21 mouse cellular contexts compared by ENCODE assay signal in the genomic region with DNA sequence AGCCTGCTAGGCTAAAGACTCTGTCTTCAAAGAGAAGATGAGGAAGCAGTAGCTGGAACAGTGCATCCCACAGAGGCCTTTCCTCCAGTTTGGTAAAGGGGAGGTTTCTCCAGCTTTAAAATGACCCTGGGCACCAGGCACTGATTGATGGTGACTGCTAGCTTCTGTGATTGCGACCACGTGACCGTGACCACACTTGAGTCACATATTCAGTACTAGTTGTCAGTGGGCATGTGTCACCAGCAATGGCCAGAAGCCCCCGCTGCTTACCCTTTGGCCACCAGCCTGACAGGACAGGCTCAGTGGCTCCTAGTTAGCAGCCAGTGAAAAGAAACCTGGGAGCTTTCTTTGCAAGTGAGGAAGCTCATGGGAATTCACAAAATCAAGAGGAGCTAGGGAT. TPM values are rescaled to one million over a fixed set of nuclear protein-coding genes. Genes with fewer than 3 reads are reported as not detected.
A peak's percentile ranks its signal among the peaks of the same experiment; 100 is the strongest.
DNase-seq lines count a peak whose midpoint lies in the region; ATAC-seq and TF ChIP-seq lines count a peak whose summit lies in the region.
"Had no signal": no experiment of that assay in that cellular context is flagged by ENCODE, and none has a peak within 500 bp of the region (broad histone marks: within the 10 kb centered on the region; RNA-seq: fewer than 3 reads in every experiment).

No protein-coding gene starts in this region.

- no peak for ATAC-seq in stomach, postnatal 0 days (ENCODE audit: low FRiP score, low TSS enrichment)
- ATAC-seq: midbrain, embryonic 15.5 days had no signal

- 73% methylated on average over 4 of the region's 4 CpGs for WGBS in stomach, postnatal 0 days

- no peak overlapping the region for H3K4me2 ChIP-seq in stomach, postnatal 0 days (replicated peaks; ENCODE audit: low read depth)
- H3K4me2 ChIP-seq: limb, embryonic 13.5 days; lung, embryonic 14.5 days; midbrain, embryonic 15.5 days; neural tube, embryonic 15.5 days had no signal

- no peaks in the 10 kb centered on the region for H3K27me3 ChIP-seq in stomach, postnatal 0 days (ENCODE audit: control insufficient read depth, insufficient read depth, low read length)
- H3K27me3 ChIP-seq: limb, embryonic 13.5 days; midbrain, embryonic 15.5 days; neural tube, embryonic 15.5 days had no signal

- H3K9ac ChIP-seq in stomach, postnatal 0 days (ENCODE audit: low read length), result no peak overlapping the region
- H3K9ac ChIP-seq: limb, embryonic 13.5 days; lung, embryonic 14.5 days; midbrain, embryonic 15.5 days; neural tube, embryonic 15.5 days had no signal

- no peak overlapping the region for H3K4me3 ChIP-seq in stomach, postnatal 0 days (ENCODE audit: low read depth, low read length)
- H3K4me3 ChIP-seq: forebrain, embryonic 10.5 days; limb, embryonic 13.5 days; midbrain, embryonic 15.5 days; neural tube, embryonic 15.5 days had no signal

- peak; percentile 28 for DNase-seq in heart, adult 8-10 months (ENCODE audit: low spot score)
- DNase-seq in heart, adult 11 months, result no peak
- DNase-seq in 416B (ENCODE audit: low read depth), result peak; percentile 83
- DNase-seq in adrenal gland, adult 18-20 months (ENCODE audit: low spot score in 2 of 2), result peak; percentile 50 to 52
- DNase-seq in fibroblast of lung, adult 2 months (ENCODE audit: low read depth), result peak; percentile 37
- no peak for DNase-seq in stomach, postnatal 0 days (ENCODE audit: low spot score)
- no peak for DNase-seq in layer of hippocampus, adult 18-20 months (ENCODE audit: low spot score in 2 of 2)
- DNase-seq in urinary bladder, postnatal 10 days (ENCODE audit: low spot score), result no peak
- DNase-seq: cerebellum, adult 9-10 months; embryo, embryonic 11 days; kidney, postnatal 14 days; lung, embryonic 14.5 days; thymus, adult 2 months had no signal

- H3K9me3 ChIP-seq in stomach, postnatal 0 days (ENCODE audit: control insufficient read depth, low read length), result no peaks in the 10 kb centered on the region
- H3K9me3 ChIP-seq: forebrain, embryonic 10.5 days; limb, embryonic 13.5 days; midbrain, embryonic 15.5 days; neural tube, embryonic 15.5 days had no signal

- no peak overlapping the region for H3K27ac ChIP-seq in stomach, postnatal 0 days (replicated peaks)
- H3K27ac ChIP-seq: forebrain, embryonic 10.5 days; limb, embryonic 13.5 days; midbrain, embryonic 15.5 days; neural tube, embryonic 15.5 days had no signal

- TF ChIP-seq CTCF in stomach, postnatal 0 days (IDR thresholded peaks at IDR 0.05; ENCODE audit: low read depth), result no peak

- H3K36me3 ChIP-seq in stomach, postnatal 0 days (ENCODE audit: control insufficient read depth, insufficient read depth, low read length), result no peaks in the 10 kb centered on the region
- H3K36me3 ChIP-seq: midbrain, embryonic 15.5 days; neural tube, embryonic 15.5 days had no signal

- TF ChIP-seq EP300 in stomach, postnatal 0 days (optimal IDR thresholded peaks at IDR 0.05), result no peak

- H3K4me1 ChIP-seq in stomach, postnatal 0 days (replicated peaks; ENCODE audit: control insufficient read depth, insufficient read depth), result no peaks in the 10 kb centered on the region

RNA-seq across cellular contexts. Expression of a gene that starts 7.6 kb away (rescaled TPM):
- total RNA-seq in heart, adult 8-10 months (2022), result under 1 TPM; 0.17 to 0.44 (median 0.31) TPM
- total RNA-seq in adrenal gland, adult 18-20 months (2021), result not detected
- polyA plus RNA-seq in stomach, postnatal 0 days (2015; fragmentation: Nextera tagmentation; extraction: Ambion mirVana), result 0.02 TPM in 1 of 2 replicates, not detected in the other
- not detected for total RNA-seq in layer of hippocampus, adult 18-20 months (2021)
- total RNA-seq: layer of hippocampus, postnatal 25 days had no signal
- polyA plus RNA-seq: brain, embryonic 14.5 days; lung, embryonic 14.5 days; midbrain, embryonic 15.5 days had no signal

RNA-seq across cellular contexts. Expression of a gene that starts 29.4 kb away (rescaled TPM):
- 1 to 10 TPM; 1.6 to 2.7 (median 2.1) TPM for total RNA-seq in heart, adult 8-10 months (2022)
- 1 to 10 TPM; 2.3 to 3.5 TPM for total RNA-seq in adrenal gland, adult 18-20 months (2021)
- polyA plus RNA-seq in stomach, postnatal 0 days (2015; fragmentation: Nextera tagmentation; extraction: Ambion mirVana), result 2.3 and 2.6 TPM in 2 replicates
- total RNA-seq in layer of hippocampus, adult 18-20 months (2021), result under 1 TPM; 0.58 to 0.89 TPM

RNA-seq across cellular contexts. Expression of a gene that starts 47.9 kb away (rescaled TPM):
- total RNA-seq in heart, adult 8-10 months (2022), result not detected
- 1 to 10 TPM; 1.2 to 2.6 TPM for total RNA-seq in adrenal gland, adult 18-20 months (2021)
- polyA plus RNA-seq in stomach, postnatal 0 days (2015; fragmentation: Nextera tagmentation; extraction: Ambion mirVana), result 0.27 and 0.36 TPM in 2 replicates
- total RNA-seq in layer of hippocampus, adult 18-20 months (2021), result 10 to 100 TPM in 1 of 2 experiments, 1 to 10 TPM in 1; 10.0 to 10.8 TPM

RNA-seq across cellular contexts. Expression of a gene that starts 55.8 kb away (rescaled TPM):
- 1 to 10 TPM in 2 of 4 experiments, under 1 TPM in 2; 0.65 to 1.4 (median 0.91) TPM for total RNA-seq in heart, adult 8-10 months (2022)
- total RNA-seq in adrenal gland, adult 18-20 months (2021), result 1 to 10 TPM; 1.2 to 2.3 TPM
- 14.0 and 17.7 TPM in 2 replicates for polyA plus RNA-seq in stomach, postnatal 0 days (2015; fragmentation: Nextera tagmentation; extraction: Ambion mirVana)
- total RNA-seq in layer of hippocampus, adult 18-20 months (2021), result 1 to 10 TPM; 1.6 to 1.9 TPM

RNA-seq across cellular contexts. Expression of a gene that starts 58.7 kb away (rescaled TPM):
- not detected for total RNA-seq in heart, adult 8-10 months (2022)
- total RNA-seq in adrenal gland, adult 18-20 months (2021), result under 1 TPM; 0.16 to 0.60 TPM
- polyA plus RNA-seq in stomach, postnatal 0 days (2015; fragmentation: Nextera tagmentation; extraction: Ambion mirVana), result not detected in 2 replicates
- total RNA-seq in layer of hippocampus, adult 18-20 months (2021), result 1 to 10 TPM in 1 of 2 experiments, under 1 TPM in 1; 0.94 to 1.3 TPM
- total RNA-seq: gastrocnemius, postnatal 25 days; heart, postnatal 10 days had no signal

Comparison
In these comparisons a context has a peak if more than half of its experiments do, and no peak if none do; other contexts are left out.
1. DNase-seq: peak in heart, adult 8-10 months (single experiment), 416B (single experiment), adrenal gland, adult 18-20 months (2 of 2) and fibroblast of lung, adult 2 months (single experiment); none in heart, adult 11 months (single experiment), stomach, postnatal 0 days (single experiment), layer of hippocampus, adult 18-20 months (0 of 2) and urinary bladder, postnatal 10 days (single experiment).